Mouse (Mus musculus) NIH3T3 (cell line): Measurements from ENCODE around the gene Pitpnm3.

ENCODE experiments used
- DNase-seq: peaks from one replicate; pipeline ENCODE4 v3.0.0-alpha.2; 2012; ENCODE audit warnings: low read depth

The Pitpnm3 gene

GRCm38 (mm10) chr11:72136231-72136982 is 829 bp upstream of the Pitpnm3 start:
- no peak for DNase-seq

DNA sequence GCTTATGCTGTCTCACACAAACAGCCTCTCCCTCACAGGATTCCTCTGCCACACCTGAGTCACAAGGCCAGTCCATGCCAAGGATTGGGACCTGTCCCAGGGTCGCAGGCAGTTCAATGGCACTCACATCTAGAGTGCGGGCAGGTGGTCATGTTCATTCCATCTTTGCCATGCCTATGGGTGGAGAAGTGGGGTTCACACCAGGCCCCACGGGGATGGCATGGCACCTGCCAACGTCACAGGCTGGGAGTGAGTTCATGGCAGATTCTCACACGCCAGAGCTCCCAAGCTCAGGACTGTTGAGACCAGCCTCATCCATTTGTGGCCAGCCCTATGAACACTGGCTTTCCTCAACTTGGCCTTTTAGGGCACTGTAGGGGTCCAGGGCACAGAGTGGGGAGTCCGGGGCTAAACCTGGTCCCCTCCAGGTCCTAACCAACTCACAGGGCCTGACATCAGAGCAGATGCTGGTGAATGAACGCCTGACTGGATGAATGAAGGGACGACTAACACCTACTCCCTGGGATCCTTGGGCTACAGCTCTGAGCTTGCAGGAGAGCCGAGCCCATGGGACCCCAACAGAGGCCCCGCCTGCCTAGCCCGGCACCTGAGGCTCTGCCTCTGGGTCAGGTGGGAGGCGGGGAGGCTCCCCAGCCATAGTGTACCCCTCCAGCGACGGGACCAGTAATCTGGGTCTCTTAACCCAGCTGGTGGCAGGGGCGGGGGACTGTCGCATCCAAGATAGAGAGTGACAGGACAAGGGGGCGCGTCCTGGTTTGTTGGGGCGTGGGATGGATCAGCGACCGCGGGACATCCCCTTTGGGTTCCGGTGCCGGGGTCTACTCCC is 819 bp downstream of the Pitpnm3 start:
- no peak for DNase-seq

DNA sequence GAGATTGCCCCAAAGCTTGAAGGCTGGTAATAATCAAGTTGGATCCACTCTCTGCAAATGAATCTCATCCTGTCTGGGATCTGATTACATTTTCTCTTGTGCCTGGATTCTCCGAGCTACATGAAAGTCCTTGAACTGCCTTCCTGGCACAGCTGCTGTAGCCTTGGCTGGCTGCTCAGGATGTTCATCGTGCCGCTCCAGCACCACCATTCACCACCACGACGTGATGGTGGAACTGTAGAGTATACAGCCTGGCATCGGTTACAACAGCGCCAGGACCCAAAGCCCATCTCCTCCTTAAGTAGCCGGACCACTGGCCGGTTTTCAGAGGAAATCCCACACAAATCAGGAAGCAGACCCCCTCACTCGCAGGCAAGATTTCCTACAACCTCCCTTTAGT is 2.5 kb downstream of the Pitpnm3 start:
- no peak for DNase-seq

DNA sequence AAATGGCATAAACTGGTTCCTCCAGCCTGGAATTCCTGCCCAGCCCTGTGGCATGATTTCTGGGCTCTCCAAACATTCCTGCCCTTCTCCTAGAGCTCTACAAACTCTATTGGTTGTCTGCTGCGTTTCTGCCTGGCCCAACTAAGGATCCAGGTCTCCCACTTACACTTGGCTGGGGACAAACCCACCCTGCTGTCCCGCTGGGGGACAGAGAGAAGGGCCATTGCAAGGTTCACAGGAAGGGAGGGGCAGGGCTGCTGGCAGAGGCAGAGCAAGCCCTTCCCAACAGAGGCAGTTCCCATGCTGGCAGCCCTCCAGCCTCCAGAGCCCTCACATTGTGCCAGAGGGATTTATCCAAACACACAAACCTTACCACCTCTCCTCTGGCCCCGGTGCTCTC is 3.3 kb downstream of the Pitpnm3 start:
- DNase-seq = peak; percentile 69

DNA sequence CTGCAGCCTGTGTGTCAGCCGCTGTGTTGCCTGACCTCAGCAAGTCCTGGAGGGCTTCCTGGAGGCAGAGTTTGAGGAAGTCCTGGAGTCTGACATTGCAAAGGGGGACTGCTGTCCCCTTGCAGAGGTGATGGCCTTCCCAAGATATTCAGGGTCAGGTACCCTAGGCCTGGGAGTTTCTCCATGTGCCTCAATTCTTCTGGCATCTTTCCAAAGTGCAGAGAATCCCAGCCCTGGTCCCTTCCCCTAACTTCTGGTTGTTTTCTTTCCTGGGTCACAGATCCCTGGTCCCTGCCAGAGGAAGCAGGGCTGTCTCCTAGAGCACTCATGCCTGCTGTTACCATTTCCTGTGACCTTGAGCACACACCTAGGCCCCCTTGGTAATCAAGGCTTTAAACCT is 3.9 kb downstream of the Pitpnm3 start:
- no peak for DNase-seq

- DNase-seq = no peak
Observed at GRCm38 (mm10) chr11:72130905-72131304, 4.7 kb downstream of the Pitpnm3 start.

- no peak for DNase-seq
Observed at GRCm38 (mm10) chr11:72130472-72130871, 5.1 kb downstream of the Pitpnm3 start.

GRCm38 (mm10) chr11:72130021-72130420 is 5.6 kb downstream of the Pitpnm3 start:
- no peak for DNase-seq

- no peak for DNase-seq
Observed at GRCm38 (mm10) chr11:72129032-72129894, 6.3 kb downstream of the Pitpnm3 start.

- DNase-seq = no peak
Observed at GRCm38 (mm10) chr11:72127450-72128189, 8.0 kb downstream of the Pitpnm3 start.

GRCm38 (mm10) chr11:72125781-72126180 is 9.8 kb downstream of the Pitpnm3 start:
- no peak for DNase-seq

DNA sequence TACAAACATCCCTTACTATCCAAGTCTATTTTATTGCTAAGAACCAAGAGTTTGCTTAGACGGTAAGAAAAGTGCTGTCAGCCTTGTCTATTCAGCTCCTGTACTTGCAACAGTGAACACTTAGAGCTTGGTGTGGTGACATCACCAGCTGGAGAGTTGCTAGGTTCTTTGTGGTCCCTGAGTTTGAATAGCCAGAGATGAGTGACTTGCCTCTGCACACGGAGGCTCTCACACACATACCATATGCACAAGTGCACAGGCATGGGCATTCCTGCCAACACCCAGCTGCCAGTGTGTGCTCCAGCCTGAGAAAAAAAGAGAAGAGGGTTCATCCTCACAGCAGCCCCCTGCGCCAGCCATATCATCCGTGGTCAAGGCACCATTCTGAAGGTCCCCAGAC is 12.0 kb downstream of the Pitpnm3 start:
- no peak for DNase-seq

GRCm38 (mm10) chr11:72120354-72120753 is 15.2 kb downstream of the Pitpnm3 start:
- DNase-seq = peak; percentile 19

DNA sequence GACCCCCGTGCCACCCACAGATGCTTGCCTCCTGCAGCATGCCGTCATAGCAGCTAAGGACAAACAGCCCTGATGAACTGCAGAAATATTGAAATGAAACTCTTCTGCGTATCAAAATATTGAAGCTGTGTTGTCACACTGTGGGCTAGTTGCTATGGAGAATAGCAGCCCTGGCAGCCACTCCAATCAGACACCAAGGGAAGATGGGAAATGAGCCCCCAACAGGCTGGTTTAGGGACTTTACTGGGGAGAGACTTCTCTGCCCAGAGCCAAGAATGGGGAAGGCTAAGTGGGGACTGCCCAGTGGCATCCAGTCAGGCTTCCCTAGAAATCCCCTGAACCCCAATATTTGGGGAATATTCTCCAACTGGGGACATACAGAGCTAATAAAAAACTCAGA is 16.9 kb downstream of the Pitpnm3 start:
- no peak for DNase-seq

- peak; percentile 68 for DNase-seq
Observed at GRCm38 (mm10) chr11:72113296-72113695, 22.3 kb downstream of the Pitpnm3 start.

DNA sequence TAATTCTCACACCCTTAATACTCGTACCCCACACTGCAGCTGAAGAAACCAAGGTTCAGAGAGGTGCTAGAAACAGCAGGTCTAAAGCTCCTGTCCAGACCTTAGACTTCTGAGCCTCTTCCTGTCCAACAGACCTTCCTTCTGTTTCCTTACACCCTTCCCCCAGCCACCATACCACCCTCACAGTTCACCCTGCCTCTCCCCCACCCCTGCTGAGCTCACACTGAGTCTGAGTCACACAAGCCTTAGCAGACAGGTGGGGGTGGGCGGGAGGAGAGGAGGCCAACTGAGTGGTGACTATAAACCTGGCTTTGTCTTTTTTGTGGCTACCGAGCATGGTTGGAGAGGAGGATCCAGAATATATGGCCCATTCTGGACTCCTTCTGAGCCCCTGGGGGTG is 24.9 kb downstream of the Pitpnm3 start:
- peak; percentile 66 for DNase-seq

DNA sequence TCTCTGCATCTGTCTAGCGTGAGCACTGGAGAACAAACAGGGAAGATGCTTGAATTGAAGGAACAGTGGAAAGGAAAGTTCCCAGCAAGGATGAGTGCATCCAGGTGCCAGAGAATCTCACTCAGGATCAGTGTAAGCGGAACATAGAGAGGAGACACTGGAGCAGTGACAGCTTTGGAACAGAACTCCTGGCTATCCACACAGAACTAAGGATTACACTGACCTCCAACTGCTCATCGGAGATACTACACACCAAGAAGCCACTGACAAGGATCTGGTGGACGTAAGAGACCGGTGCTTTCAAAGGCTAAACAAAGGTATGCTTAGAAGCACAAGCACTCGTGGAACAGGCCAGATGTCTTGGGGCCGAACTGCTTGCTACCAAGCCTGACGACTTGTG is 31.4 kb downstream of the Pitpnm3 start:
- DNase-seq = no peak

DNA sequence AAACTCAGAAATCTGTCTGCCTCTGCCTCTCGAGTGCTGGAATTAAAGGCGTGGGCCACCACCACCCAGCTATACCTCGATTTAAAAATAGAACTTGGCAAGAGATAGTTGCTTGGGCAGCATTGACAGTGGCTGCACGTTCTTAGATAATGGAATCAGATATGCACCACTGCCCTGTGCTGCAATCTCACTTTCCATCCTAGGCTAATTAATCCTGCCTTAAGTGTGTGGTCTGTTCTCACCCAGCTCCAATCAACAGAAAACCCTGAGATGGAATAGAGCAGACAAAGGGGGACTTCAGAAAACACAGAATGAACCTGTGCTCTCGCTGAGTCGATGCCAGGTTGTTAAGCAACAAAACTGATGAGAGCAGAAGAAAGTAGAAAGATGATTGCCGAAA is 32.0 kb downstream of the Pitpnm3 start:
- DNase-seq = no peak

DNA sequence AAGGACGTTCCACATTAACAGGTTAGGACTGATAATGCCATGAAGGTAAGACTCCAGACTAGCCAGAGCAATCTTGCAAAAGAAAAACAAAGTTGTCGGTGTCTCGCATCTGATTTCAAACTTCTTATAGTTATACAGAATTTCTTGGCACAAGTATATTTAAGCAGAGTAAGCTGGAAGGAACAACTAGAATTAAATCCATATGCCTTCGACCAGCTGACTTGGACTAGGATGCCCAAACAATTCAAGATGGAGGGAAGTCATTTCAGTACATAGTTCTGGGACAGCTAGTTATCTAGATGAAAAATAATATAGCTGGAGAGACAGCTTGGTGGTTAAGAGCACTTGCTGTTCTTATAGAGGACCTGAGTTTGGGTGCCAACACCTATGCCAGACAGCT is 34.6 kb downstream of the Pitpnm3 start:
- peak; percentile 66 for DNase-seq

- DNase-seq = peak; percentile 60
Observed at GRCm38 (mm10) chr11:72099181-72099580, 36.4 kb downstream of the Pitpnm3 start.

GRCm38 (mm10) chr11:72098027-72098426 is 37.6 kb downstream of the Pitpnm3 start:
- DNase-seq = no peak

DNA sequence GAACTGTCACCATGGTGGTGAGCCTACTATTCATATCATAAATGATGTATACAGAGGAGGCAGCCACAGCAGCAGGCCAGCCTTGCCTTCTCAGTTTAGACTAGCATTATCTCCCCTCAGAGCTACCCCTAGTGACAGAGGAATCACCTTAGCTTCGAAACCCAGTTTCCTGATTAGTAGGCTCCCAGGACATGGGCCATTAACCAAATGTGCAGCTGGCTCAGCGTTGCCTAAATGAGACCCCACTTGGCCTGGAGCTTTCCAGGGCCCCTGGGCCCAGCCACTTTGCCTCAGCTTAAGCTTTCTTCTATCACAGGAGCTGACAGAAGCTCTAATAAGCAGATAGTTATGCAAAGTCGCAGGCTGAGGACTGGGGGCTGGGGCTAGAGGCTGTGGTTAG is 39.6 kb downstream of the Pitpnm3 start:
- DNase-seq = no peak
